Mouse (Mus musculus) C2C12 (cell line): ENCODE measurements around the gene Kdm1a.

Experiments
- CTCF ChIP-seq: IDR thresholded peaks from one replicate; pipeline ENCODE4 v1.5.1; 2011; ENCODE audit not compliant: control insufficient read depth, insufficient read depth, insufficient read length
- MYOD1 ChIP-seq: IDR thresholded peaks from one replicate; pipeline ENCODE4 v1.6.1; 2011; ENCODE audit warnings: low read depth; ENCODE audit not compliant: control insufficient read depth, insufficient read length
- USF1 ChIP-seq: IDR thresholded peaks from one replicate; pipeline ENCODE4 v1.6.1; 2011; ENCODE audit warnings: low read depth, mild to moderate bottlenecking, control low read depth, moderate library complexity

DNA sequence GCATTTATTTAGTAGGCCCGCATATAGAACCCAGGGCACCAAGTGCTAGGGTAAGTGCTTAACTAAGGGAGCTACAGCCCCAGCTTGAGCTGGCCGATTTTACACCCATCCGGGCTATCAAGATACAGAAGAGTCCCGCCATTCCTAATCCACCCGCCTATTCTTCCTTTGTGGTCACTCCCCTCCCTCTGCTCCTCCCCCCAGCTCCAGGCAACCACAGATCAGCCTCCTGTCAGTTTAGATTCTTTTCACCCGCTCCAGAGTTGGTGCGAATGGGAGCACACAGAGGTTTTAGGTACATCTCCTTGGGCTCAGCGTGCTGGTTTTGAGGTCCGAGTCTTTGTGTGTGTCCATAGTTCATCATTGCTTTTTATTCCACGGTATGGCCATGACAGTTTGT, 36.4 kb upstream of the Kdm1a start:
- TF ChIP-seq MYOD1 (no peak), USF1 (no peak), CTCF (no peak)
